Mouse (Mus musculus) midbrain, embryonic 16.5 days (tissue): ENCODE measurements at regions not wholly inside any gene's neighbourhood (a gene's known extent, or its start where the extent isn't known, plus 50 kb on each side); places are given as distances from the start of the nearest gene placed in this dataset.

ENCODE experiments used
- ATAC-seq: fragments of 200-750 bp; cut with Nextera tagmentation; 2 replicates; pipeline ENCODE4 v1.8.0; 2017; ENCODE audit warnings: moderate TSS enrichment
- H3K27ac ChIP-seq: fragments of 300-500 bp; sonication (generic); 2 replicates; pipeline ENCODE4 v1.5.1; 2014; ENCODE audit warnings: mild to moderate bottlenecking, low read length, mixed read lengths
- H3K27me3 ChIP-seq: fragments of 300-500 bp; sonication (generic); 2 replicates; pipeline ENCODE4 v1.6.1; 2014; ENCODE audit warnings: low read depth, low read length, mixed read lengths; ENCODE audit not compliant: control insufficient read depth, insufficient read depth
- H3K36me3 ChIP-seq: fragments of 300-500 bp; sonication (generic); 2 replicates; pipeline ENCODE4 v1.6.1; 2014; ENCODE audit warnings: mild to moderate bottlenecking, low read length, moderate library complexity, mixed read lengths; ENCODE audit not compliant: control insufficient read depth, insufficient read depth
- H3K4me1 ChIP-seq: fragments of 300-500 bp; sonication (generic); 2 replicates; pipeline ENCODE4 v1.6.1; 2014; ENCODE audit warnings: mild to moderate bottlenecking, low read length, mixed read lengths; ENCODE audit not compliant: control insufficient read depth, insufficient read depth
- H3K4me2 ChIP-seq: fragments of 300-500 bp; sonication (generic); 2 replicates; pipeline ENCODE4 v1.6.1; 2014; ENCODE audit warnings: mild to moderate bottlenecking, low read length, mixed read lengths
- H3K4me3 ChIP-seq: fragments of 300-500 bp; sonication (generic); 2 replicates; pipeline ENCODE4 v1.5.1; 2014; ENCODE audit warnings: low read depth, mild to moderate bottlenecking, low read length, moderate library complexity, mixed read lengths
- H3K9ac ChIP-seq: fragments of 300-500 bp; sonication (generic); 2 replicates; pipeline ENCODE4 v1.6.1; 2014; ENCODE audit warnings: low read depth, low read length, mixed read lengths
- H3K9me3 ChIP-seq: fragments of 300-500 bp; sonication (generic); replicated peaks from 2 replicates; pipeline ENCODE4 v1.6.1; 2014; ENCODE audit warnings: mild to moderate bottlenecking, low read length, mixed read lengths; ENCODE audit not compliant: control insufficient read depth, poor library complexity, severe bottlenecking
- WGBS: fragments of 180-500 bp; shearing (Covaris S2); extraction: QIAGEN DNeasy Blood & Tissue Kit; methylation state at CpG from one replicate; pipeline ENCODE4 v1.1.7; 2014; 5-methylcytosine and 5-hydroxymethylcytosine counted together

GRCm38 (mm10) chr3:155757285-155757684, 664.1 kb downstream of the Lrriq3 start:
- WGBS = 80% methylated on average over 3 of the region's 3 CpGs
- H3K27me3 ChIP-seq = no peaks in the 10 kb centered on the region
- no peaks in the 10 kb centered on the region for H3K9me3 ChIP-seq
- no peak overlapping the region for H3K27ac ChIP-seq
- ATAC-seq = 0 out of 2 replicates have a peak, but pooled peaks have one; percentile 54
- H3K4me2 ChIP-seq = no peak overlapping the region
- H3K36me3 ChIP-seq = no peaks in the 10 kb centered on the region
- H3K9ac ChIP-seq = no peak overlapping the region
- H3K4me3 ChIP-seq = no peak overlapping the region
- H3K4me1 ChIP-seq = no peaks in the 10 kb centered on the region

GRCm38 (mm10) chr3:155776019-155776418, 682.8 kb downstream of the Lrriq3 start:
- WGBS = 85% methylated on average over 1 of the region's 1 CpGs
- Histone ChIP-seq H3K4me2 (no peak overlapping the region), H3K36me3 (no peaks in the 10 kb centered on the region), H3K9me3 (no peaks in the 10 kb centered on the region), H3K27me3 (no peaks in the 10 kb centered on the region), H3K27ac (no peak overlapping the region), H3K9ac (no peak overlapping the region), H3K4me1 (no peaks in the 10 kb centered on the region), H3K4me3 (no peak overlapping the region)
- no peak for ATAC-seq

- no peaks in the 10 kb centered on the region for H3K27me3 ChIP-seq
- no peak overlapping the region for H3K4me3 ChIP-seq
- H3K4me2 ChIP-seq = no peak overlapping the region
- ATAC-seq = no peak
- WGBS = 88% methylated on average over 1 of the region's 1 CpGs
- H3K36me3 ChIP-seq = no peaks in the 10 kb centered on the region
- no peaks in the 10 kb centered on the region for H3K4me1 ChIP-seq
- no peak overlapping the region for H3K9ac ChIP-seq
- no peaks in the 10 kb centered on the region for H3K9me3 ChIP-seq
- no peak overlapping the region for H3K27ac ChIP-seq
Observed at GRCm38 (mm10) chr3:155777025-155777424, 683.8 kb downstream of the Lrriq3 start.

- H3K4me2 ChIP-seq = no peak overlapping the region
- H3K27me3 ChIP-seq = no peaks in the 10 kb centered on the region
- ATAC-seq = no peak
- no peak overlapping the region for H3K9ac ChIP-seq
- H3K4me1 ChIP-seq = no peaks in the 10 kb centered on the region
- H3K9me3 ChIP-seq = no peaks in the 10 kb centered on the region
- no peak overlapping the region for H3K4me3 ChIP-seq
- 77% methylated on average over 2 of the region's 2 CpGs for WGBS
- no peaks in the 10 kb centered on the region for H3K36me3 ChIP-seq
- no peak overlapping the region for H3K27ac ChIP-seq
Observed at GRCm38 (mm10) chr3:155815693-155816092, 722.5 kb downstream of the Lrriq3 start.

GRCm38 (mm10) chr3:155824863-155825262, 731.6 kb downstream of the Lrriq3 start:
- Histone ChIP-seq H3K9me3 (no peaks in the 10 kb centered on the region), H3K27ac (no peak overlapping the region), H3K9ac (no peak overlapping the region), H3K4me2 (no peak overlapping the region), H3K36me3 (no peaks in the 10 kb centered on the region), H3K4me1 (no peaks in the 10 kb centered on the region), H3K27me3 (no peaks in the 10 kb centered on the region), H3K4me3 (no peak overlapping the region)
- ATAC-seq = no peak
- 95% methylated on average over 2 of the region's 2 CpGs for WGBS

GRCm38 (mm10) chr3:155866286-155866685, 695.3 kb upstream of the Negr1 start:
- H3K4me3 ChIP-seq = no peak overlapping the region
- H3K4me1 ChIP-seq = no peaks in the 10 kb centered on the region
- H3K4me2 ChIP-seq = no peak overlapping the region
- no peaks in the 10 kb centered on the region for H3K9me3 ChIP-seq
- no peak for ATAC-seq
- no peaks in the 10 kb centered on the region for H3K27me3 ChIP-seq
- no peak overlapping the region for H3K27ac ChIP-seq
- H3K9ac ChIP-seq = no peak overlapping the region
- H3K36me3 ChIP-seq = no peaks in the 10 kb centered on the region

- Histone ChIP-seq H3K4me2 (no peak overlapping the region), H3K9ac (no peak overlapping the region), H3K4me1 (no peaks in the 10 kb centered on the region), H3K4me3 (no peak overlapping the region), H3K27ac (no peak overlapping the region), H3K36me3 (no peaks in the 10 kb centered on the region), H3K27me3 (no peaks in the 10 kb centered on the region), H3K9me3 (no peaks in the 10 kb centered on the region)
- no peak for ATAC-seq
- WGBS = 94% methylated on average over 3 of the region's 3 CpGs
Observed at GRCm38 (mm10) chr3:155875696-155876095, 685.9 kb upstream of the Negr1 start.

GRCm38 (mm10) chr3:155878401-155878800, 683.2 kb upstream of the Negr1 start:
- Histone ChIP-seq H3K27ac (no peak overlapping the region), H3K36me3 (no peaks in the 10 kb centered on the region), H3K9me3 (no peaks in the 10 kb centered on the region), H3K4me2 (no peak overlapping the region), H3K9ac (no peak overlapping the region), H3K4me1 (no peaks in the 10 kb centered on the region), H3K27me3 (no peaks in the 10 kb centered on the region), H3K4me3 (no peak overlapping the region)
- no peak for ATAC-seq
- WGBS = 87% methylated on average over 2 of the region's 2 CpGs

- ATAC-seq = no peak
- no peak overlapping the region for H3K27ac ChIP-seq
- H3K4me1 ChIP-seq = no peaks in the 10 kb centered on the region
- 79% methylated on average over 4 of the region's 4 CpGs for WGBS
- no peak overlapping the region for H3K4me2 ChIP-seq
- no peak overlapping the region for H3K9ac ChIP-seq
- no peaks in the 10 kb centered on the region for H3K27me3 ChIP-seq
- H3K36me3 ChIP-seq = no peaks in the 10 kb centered on the region
- no peak overlapping the region for H3K4me3 ChIP-seq
- no peaks in the 10 kb centered on the region for H3K9me3 ChIP-seq
Observed at GRCm38 (mm10) chr3:155880722-155881121, 680.9 kb upstream of the Negr1 start.

GRCm38 (mm10) chr3:155915981-155916380, 645.6 kb upstream of the Negr1 start:
- H3K9me3 ChIP-seq = no peaks in the 10 kb centered on the region
- no peak overlapping the region for H3K9ac ChIP-seq
- no peak overlapping the region for H3K27ac ChIP-seq
- H3K36me3 ChIP-seq = no peaks in the 10 kb centered on the region
- no peaks in the 10 kb centered on the region for H3K4me1 ChIP-seq
- no peak overlapping the region for H3K4me2 ChIP-seq
- ATAC-seq = no peak
- H3K27me3 ChIP-seq = no peaks in the 10 kb centered on the region
- no peak overlapping the region for H3K4me3 ChIP-seq
- 92% methylated on average over 6 of the region's 6 CpGs for WGBS
